Mouse (Mus musculus) embryonic facial prominence, embryonic 14.5 days (tissue): ENCODE measurements around the gene Mapk8ip1. TPM values are rescaled to one million over a fixed set of nuclear protein-coding genes. Genes with fewer than 3 reads are reported as not detected.

Experiments
- ATAC-seq: fragments of 200-750 bp; cut with Nextera tagmentation; 2 replicates; pipeline ENCODE4 v1.8.0; 2017; ENCODE audit warnings: low read depth, moderate number of reproducible peaks, moderate TSS enrichment
- DNase-seq: peaks from one replicate; pipeline ENCODE4 v3.0.0-alpha.2; 2015; ENCODE audit warnings: low spot score
- H3K27ac ChIP-seq: fragments of 300-500 bp; sonication (generic); replicated peaks from 2 replicates; pipeline ENCODE4 v1.5.1; 2014; ENCODE audit warnings: low read depth, mild to moderate bottlenecking, low read length, moderate library complexity
- H3K27me3 ChIP-seq: fragments of 300-500 bp; sonication (generic); replicated peaks from 2 replicates; pipeline ENCODE4 v1.6.1; 2014; ENCODE audit warnings: low read length; ENCODE audit not compliant: control insufficient read depth, insufficient read depth
- H3K36me3 ChIP-seq: fragments of 300-500 bp; sonication (generic); 2 replicates; pipeline ENCODE4 v1.6.1; 2014; ENCODE audit warnings: low read length, mixed read lengths; ENCODE audit not compliant: control insufficient read depth, insufficient read depth
- H3K4me1 ChIP-seq: fragments of 300-500 bp; sonication (generic); 2 replicates; pipeline ENCODE4 v1.6.1; 2014; ENCODE audit warnings: antibody characterized with exemption, low read length; ENCODE audit not compliant: control insufficient read depth, insufficient read depth
- H3K4me2 ChIP-seq: fragments of 300-500 bp; sonication (generic); 2 replicates; pipeline ENCODE4 v1.6.1; 2014; ENCODE audit warnings: low read depth, mild to moderate bottlenecking, low read length, moderate library complexity, mixed read lengths
- H3K4me3 ChIP-seq: fragments of 300-500 bp; sonication (generic); 2 replicates; pipeline ENCODE4 v1.5.1; 2014; ENCODE audit warnings: low read depth, mild to moderate bottlenecking, low read length
- H3K9ac ChIP-seq: fragments of 300-500 bp; sonication (generic); 2 replicates; pipeline ENCODE4 v1.6.1; 2014; ENCODE audit warnings: low read depth, mild to moderate bottlenecking, low read length, moderate library complexity, mixed read lengths
- H3K9me3 ChIP-seq: fragments of 300-500 bp; sonication (generic); 2 replicates; pipeline ENCODE4 v1.6.1; 2016; ENCODE audit warnings: low read length; ENCODE audit not compliant: control insufficient read depth
- WGBS: fragments of 180-500 bp; shearing (Covaris S2); extraction: QIAGEN DNeasy Blood & Tissue Kit; methylation state at CpG from one replicate; pipeline ENCODE4 v1.1.7; 2014; 5-methylcytosine and 5-hydroxymethylcytosine counted together
- polyA plus RNA-seq: library from polyadenylated mRNA; unstranded; fragments of >200 nt; fragmentation: Nextera tagmentation; extraction: Ambion mirVana; gene quantifications from 2 replicates; pipeline ENCODE4 v1.2.1, GENCODE M21; 2014

Mapk8ip1 gene
- polyA plus RNA-seq, 1 experiment from 2014 or later = 17.6 TPM

DNA sequence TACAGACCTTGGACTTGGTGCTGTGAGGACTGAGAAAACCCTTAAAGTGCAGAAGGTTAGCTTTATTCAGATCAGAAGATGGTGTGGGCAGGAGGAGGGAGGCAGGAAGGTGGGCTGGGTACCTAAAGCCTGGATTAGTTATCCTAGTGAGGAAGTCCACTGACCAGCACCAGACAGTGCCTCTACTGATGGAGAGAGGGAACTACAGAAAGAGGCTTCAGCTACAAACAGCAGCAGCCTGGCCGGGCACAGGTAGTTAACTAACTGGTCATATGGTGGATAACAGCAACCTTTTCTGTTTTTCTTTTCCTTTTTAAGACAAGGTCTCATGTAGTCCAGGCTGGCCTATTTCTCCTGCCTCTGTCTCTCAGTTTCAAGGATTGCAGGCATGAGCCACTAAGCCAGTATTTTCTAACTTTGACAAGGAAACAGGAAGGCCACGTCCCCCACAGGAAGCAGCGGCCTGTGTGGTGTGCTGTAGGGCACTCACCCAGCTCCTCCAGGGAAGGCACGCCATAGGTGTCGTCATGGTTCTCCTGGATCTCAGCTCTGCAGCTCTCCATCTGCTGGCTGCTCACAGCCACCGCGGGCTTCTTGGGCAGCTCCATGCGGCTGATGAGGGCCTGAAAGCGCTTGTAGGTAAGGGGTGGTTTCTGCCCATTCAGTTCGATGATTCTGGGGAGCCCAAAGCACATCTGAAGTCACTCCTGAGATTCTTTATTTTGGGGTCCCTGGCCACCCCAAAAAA, 21.5 kb upstream of the Mapk8ip1 start:
- no peak overlapping the region for H3K27ac ChIP-seq
- no peaks in the 10 kb centered on the region for H3K27me3 ChIP-seq
- no peak for DNase-seq
- H3K4me2 ChIP-seq = no peak overlapping the region
- no peak for ATAC-seq
- H3K9ac ChIP-seq = no peak overlapping the region
- H3K36me3 ChIP-seq = peaks cover 87% of the 10 kb centered on the region
- H3K4me3 ChIP-seq = no peak overlapping the region
- 74% methylated on average over 10 of the region's 10 CpGs for WGBS
- peaks cover 24% of the 10 kb centered on the region; the same call in 1 of the 2 replicates for H3K4me1 ChIP-seq
- no peaks in the 10 kb centered on the region for H3K9me3 ChIP-seq

GRCm38 (mm10) chr2:92421723-92422387, 20.8 kb upstream of the Mapk8ip1 start:
- WGBS = 88% methylated on average over 7 of the region's 7 CpGs
- peaks cover 93% of the 10 kb centered on the region for H3K36me3 ChIP-seq
- no peak overlapping the region for H3K27ac ChIP-seq
- H3K4me1 ChIP-seq = peaks cover 18% of the 10 kb centered on the region; the same call in 1 of the 2 replicates
- DNase-seq (no peak), ATAC-seq (no peak)
- no peak overlapping the region for H3K4me3 ChIP-seq
- H3K9ac ChIP-seq = no peak overlapping the region
- no peaks in the 10 kb centered on the region for H3K27me3 ChIP-seq
- no peaks in the 10 kb centered on the region for H3K9me3 ChIP-seq
- no peak overlapping the region for H3K4me2 ChIP-seq

DNA sequence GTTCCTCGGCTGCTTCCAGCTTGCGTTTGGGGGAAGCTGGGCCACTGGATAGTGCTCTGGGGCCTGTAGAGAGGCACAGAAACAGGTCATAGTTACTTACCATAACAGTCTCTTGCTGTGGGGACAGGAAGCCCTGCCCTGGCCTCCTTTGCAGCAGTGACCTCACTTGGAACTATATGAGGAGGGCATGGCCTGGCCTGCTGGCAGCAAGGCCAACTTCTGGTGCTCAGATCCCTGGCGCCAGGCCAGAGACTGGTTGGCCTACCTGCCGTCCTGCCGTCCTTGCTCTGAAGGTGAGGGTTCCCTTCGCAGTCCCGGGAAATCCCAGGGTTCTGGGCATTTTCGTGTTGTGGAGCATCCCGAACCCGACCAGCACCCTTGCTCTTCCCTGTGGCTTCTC, 10.6 kb upstream of the Mapk8ip1 start:
- no peak overlapping the region for H3K4me3 ChIP-seq
- H3K36me3 ChIP-seq = peaks cover 92% of the 10 kb centered on the region
- no peak overlapping the region for H3K9ac ChIP-seq
- H3K27me3 ChIP-seq = no peaks in the 10 kb centered on the region
- H3K9me3 ChIP-seq = no peaks in the 10 kb centered on the region
- ATAC-seq (no peak), DNase-seq (no peak)
- 92% methylated on average over 10 of the region's 10 CpGs for WGBS
- no peak overlapping the region for H3K4me2 ChIP-seq
- no peaks in the 10 kb centered on the region for H3K4me1 ChIP-seq
- H3K27ac ChIP-seq = no peak overlapping the region

GRCm38 (mm10) chr2:92408309-92409045, 7.4 kb upstream of the Mapk8ip1 start:
- Histone ChIP-seq H3K36me3 (peaks cover 85% of the 10 kb centered on the region), H3K27me3 (no peaks in the 10 kb centered on the region), H3K9ac (no peak overlapping the region), H3K4me3 (no peak overlapping the region), H3K4me2 (no peak overlapping the region), H3K9me3 (no peaks in the 10 kb centered on the region), H3K4me1 (no peaks in the 10 kb centered on the region), H3K27ac (no peak overlapping the region)
- DNase-seq (no peak), ATAC-seq (no peak)
- whole genome bisulfite sequencing = 89% methylated on average over 18 of the region's 18 CpGs

GRCm38 (mm10) chr2:92405687-92406086, 4.6 kb upstream of the Mapk8ip1 start:
- H3K36me3 ChIP-seq = peaks cover 62% of the 10 kb centered on the region
- no peak for DNase-seq
- 92% methylated on average over 7 of the region's 7 CpGs for WGBS

GRCm38 (mm10) chr2:92404737-92405136, 3.7 kb upstream of the Mapk8ip1 start:
- DNase-seq (no peak), ATAC-seq (no peak)
- no peaks in the 10 kb centered on the region; the same call in 1 of the 2 replicates for H3K27me3 ChIP-seq
- no peaks in the 10 kb centered on the region for H3K9me3 ChIP-seq
- peaks cover 4% of the 10 kb centered on the region; the same call in 1 of the 2 replicates for H3K4me1 ChIP-seq
- 72% methylated on average over 6 of the region's 6 CpGs for WGBS
- H3K4me3 ChIP-seq = no peak overlapping the region
- no peak overlapping the region for H3K27ac ChIP-seq
- H3K4me2 ChIP-seq = no peak overlapping the region
- H3K36me3 ChIP-seq = peaks cover 53% of the 10 kb centered on the region
- no peak overlapping the region for H3K9ac ChIP-seq

More at GRCm38 (mm10) chr2:92405687-92406086, 4.6 kb upstream of the Mapk8ip1 start:
- no peaks in the 10 kb centered on the region for H3K9me3 ChIP-seq
- no peak overlapping the region for H3K27ac ChIP-seq
- H3K4me3 ChIP-seq = no peak overlapping the region
- no peaks in the 10 kb centered on the region; the same call in 1 of the 2 replicates for H3K27me3 ChIP-seq
- ATAC-seq = no peak
- H3K4me1 ChIP-seq = peaks cover 4% of the 10 kb centered on the region; the same call in 1 of the 2 replicates
- H3K9ac ChIP-seq = no peak overlapping the region
- no peak overlapping the region for H3K4me2 ChIP-seq

DNA sequence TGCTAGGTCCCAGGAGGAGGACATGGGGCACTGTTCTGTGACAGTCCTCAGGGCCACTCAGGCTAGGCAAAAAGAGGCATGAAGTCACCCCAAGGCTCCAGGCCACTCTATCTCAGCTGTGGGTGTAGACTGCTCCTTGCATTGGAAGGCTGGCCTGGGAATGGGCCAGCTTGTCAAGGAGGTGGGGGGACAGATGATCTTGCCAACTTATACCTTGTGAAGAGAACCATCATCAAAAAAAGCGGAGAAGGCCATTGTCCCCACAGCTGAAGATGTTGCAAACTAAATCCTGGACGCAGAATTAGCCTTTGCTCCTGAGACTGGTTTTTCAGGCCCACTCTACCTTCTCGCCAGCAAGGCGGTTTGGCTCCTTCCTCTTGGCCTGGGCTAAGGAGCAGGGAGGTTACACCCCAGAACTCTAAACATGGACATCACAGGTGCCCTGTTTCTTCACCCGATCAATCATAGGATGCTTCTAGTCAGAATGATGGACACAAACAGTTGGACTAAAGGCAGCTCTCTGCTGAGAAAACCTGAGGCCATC, 2.8 kb upstream of the Mapk8ip1 start:
- peaks cover 4% of the 10 kb centered on the region; the same call in 1 of the 2 replicates for H3K4me1 ChIP-seq
- H3K9ac ChIP-seq = no peak overlapping the region
- H3K4me2 ChIP-seq = no peak overlapping the region
- H3K27ac ChIP-seq = no peak overlapping the region
- DNase-seq (no peak), ATAC-seq (no peak)
- H3K9me3 ChIP-seq = no peaks in the 10 kb centered on the region
- no peaks in the 10 kb centered on the region; the same call in 1 of the 2 replicates for H3K27me3 ChIP-seq
- 91% methylated on average over 5 of the region's 5 CpGs for WGBS
- H3K36me3 ChIP-seq = peaks cover 44% of the 10 kb centered on the region
- H3K4me3 ChIP-seq = no peak overlapping the region

GRCm38 (mm10) chr2:92402591-92403326, 1.7 kb upstream of the Mapk8ip1 start:
- H3K4me3 ChIP-seq = no peak overlapping the region
- H3K9ac ChIP-seq = no peak overlapping the region
- H3K4me1 ChIP-seq = peaks cover 4% of the 10 kb centered on the region; the same call in 1 of the 2 replicates
- H3K36me3 ChIP-seq = peaks cover 34% of the 10 kb centered on the region
- H3K4me2 ChIP-seq = no peak overlapping the region
- no peak for ATAC-seq
- WGBS = 73% methylated on average over 4 of the region's 4 CpGs
- no peak for DNase-seq
- no peak overlapping the region for H3K27ac ChIP-seq
- H3K9me3 ChIP-seq = no peaks in the 10 kb centered on the region
- H3K27me3 ChIP-seq = no peaks in the 10 kb centered on the region; the same call in 1 of the 2 replicates
